Mouse (Mus musculus) kidney, adult 18-20 months (tissue): ENCODE measurements around the gene Htra3.

Source experiments
- DNase-seq: peaks from one replicate; pipeline ENCODE4 v3.0.0; 2021

Htra3 gene

GRCm38 (mm10) chr5:35691246-35691645 is 11.7 kb upstream of the Htra3 start:
- no peak for DNase-seq

GRCm38 (mm10) chr5:35690485-35691165 is 11.0 kb upstream of the Htra3 start:
- no peak for DNase-seq

GRCm38 (mm10) chr5:35689374-35689773 is 9.8 kb upstream of the Htra3 start:
- DNase-seq, result no peak

- DNase-seq, result no peak
Measured at GRCm38 (mm10) chr5:35688851-35689250, 9.3 kb upstream of the Htra3 start.

- no peak for DNase-seq
Measured at GRCm38 (mm10) chr5:35687098-35687497, 7.5 kb upstream of the Htra3 start.

GRCm38 (mm10) chr5:35686336-35686735 is 6.8 kb upstream of the Htra3 start:
- no peak for DNase-seq

GRCm38 (mm10) chr5:35685079-35685478 is 5.5 kb upstream of the Htra3 start:
- DNase-seq, result no peak

- peak; percentile 61 for DNase-seq
Measured at GRCm38 (mm10) chr5:35680958-35681357, 1.4 kb upstream of the Htra3 start.

GRCm38 (mm10) chr5:35676964-35677363 is 2.6 kb downstream of the Htra3 start:
- DNase-seq, result no peak

- peak; percentile 91 for DNase-seq
Measured at GRCm38 (mm10) chr5:35674081-35674555, 5.5 kb downstream of the Htra3 start.

GRCm38 (mm10) chr5:35673086-35673485 is 6.5 kb downstream of the Htra3 start:
- peak; percentile 70 for DNase-seq

GRCm38 (mm10) chr5:35672581-35672980 is 7.0 kb downstream of the Htra3 start:
- no peak for DNase-seq

- DNase-seq, result peak; percentile 69
Measured at GRCm38 (mm10) chr5:35671474-35671891, 8.1 kb downstream of the Htra3 start.

- DNase-seq, result no peak
Measured at GRCm38 (mm10) chr5:35670412-35670801, 9.2 kb downstream of the Htra3 start.

- DNase-seq, result no peak
Measured at GRCm38 (mm10) chr5:35669747-35670411, 9.7 kb downstream of the Htra3 start.

- DNase-seq, result no peak
Measured at GRCm38 (mm10) chr5:35666152-35666551, 13.4 kb downstream of the Htra3 start.

GRCm38 (mm10) chr5:35662021-35662545 is 17.5 kb downstream of the Htra3 start:
- DNase-seq, result no peak

- no peak for DNase-seq
Measured at GRCm38 (mm10) chr5:35661210-35661609, 18.4 kb downstream of the Htra3 start.

GRCm38 (mm10) chr5:35659503-35659902 is 20.1 kb downstream of the Htra3 start:
- DNase-seq, result no peak

- DNase-seq, result no peak
Measured at GRCm38 (mm10) chr5:35655753-35656485, 23.7 kb downstream of the Htra3 start.

GRCm38 (mm10) chr5:35653743-35654395 is 25.7 kb downstream of the Htra3 start:
- DNase-seq, result no peak

GRCm38 (mm10) chr5:35652872-35653271 is 26.7 kb downstream of the Htra3 start:
- no peak for DNase-seq

- DNase-seq, result no peak
Measured at GRCm38 (mm10) chr5:35652319-35652718, 27.3 kb downstream of the Htra3 start.
